Mouse (Mus musculus): ENCODE measurements around the gene Sox13.

The Sox13 gene

DNA sequence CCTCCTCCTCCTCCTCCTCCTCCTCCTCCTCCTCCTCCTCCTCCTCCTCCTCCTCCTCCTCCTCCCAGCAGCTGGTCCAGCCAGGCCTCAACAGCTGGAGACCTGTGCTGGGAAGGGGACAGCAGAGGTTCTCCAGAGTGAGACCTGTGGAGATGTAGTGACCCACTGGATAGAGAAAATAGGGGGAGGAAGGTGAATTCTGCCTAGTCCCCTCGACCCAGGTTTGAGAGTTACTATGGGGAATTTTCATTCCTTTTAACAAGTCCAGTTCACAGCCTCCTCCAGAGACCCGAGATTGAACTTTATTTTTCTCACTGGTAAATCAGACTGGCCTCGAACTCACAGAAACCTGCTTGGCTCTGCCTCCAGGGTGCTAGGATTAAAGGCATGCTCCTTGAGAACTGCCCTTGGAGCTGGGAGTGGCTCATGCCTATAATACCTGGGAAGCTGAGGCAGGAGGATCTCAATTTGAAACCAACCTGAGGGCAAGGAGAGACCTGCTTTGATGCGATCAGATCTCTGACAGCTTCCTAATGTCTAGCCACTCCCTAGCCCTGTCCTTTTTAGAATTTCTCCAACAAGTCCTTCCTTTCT lies 467 bp upstream of the Sox13 start:
- DNase-seq, result no peak

DNA sequence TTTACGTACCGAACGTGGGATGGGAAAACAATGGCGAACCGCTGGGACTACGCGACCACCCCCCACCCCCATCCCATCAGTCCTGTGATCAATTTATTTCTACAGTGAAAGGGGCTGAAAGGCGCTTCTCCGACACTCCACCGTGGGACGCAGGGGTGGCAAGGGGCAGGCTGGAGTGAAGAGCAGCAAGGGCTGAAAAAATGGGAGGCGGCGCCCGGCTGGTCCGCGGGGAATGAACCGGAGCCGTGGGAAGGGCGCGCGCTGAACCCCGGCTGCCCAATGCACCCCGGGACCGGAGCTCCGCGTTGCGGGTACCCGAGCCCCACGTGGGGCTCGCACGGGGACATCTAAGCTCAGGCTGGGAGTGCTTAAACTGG lies 1.0 kb downstream of the Sox13 start:
- DNase-seq, result no peak

- no peak for DNase-seq
These were observed 1.5 kb downstream of the Sox13 start for GRCm38 (mm10) chr1:133422615-133423161.

GRCm38 (mm10) chr1:133421975-133422570 lies 2.1 kb downstream of the Sox13 start:
- DNase-seq, result no peak

- no peak for DNase-seq
These were observed 3.1 kb downstream of the Sox13 start for GRCm38 (mm10) chr1:133421061-133421460.

DNA sequence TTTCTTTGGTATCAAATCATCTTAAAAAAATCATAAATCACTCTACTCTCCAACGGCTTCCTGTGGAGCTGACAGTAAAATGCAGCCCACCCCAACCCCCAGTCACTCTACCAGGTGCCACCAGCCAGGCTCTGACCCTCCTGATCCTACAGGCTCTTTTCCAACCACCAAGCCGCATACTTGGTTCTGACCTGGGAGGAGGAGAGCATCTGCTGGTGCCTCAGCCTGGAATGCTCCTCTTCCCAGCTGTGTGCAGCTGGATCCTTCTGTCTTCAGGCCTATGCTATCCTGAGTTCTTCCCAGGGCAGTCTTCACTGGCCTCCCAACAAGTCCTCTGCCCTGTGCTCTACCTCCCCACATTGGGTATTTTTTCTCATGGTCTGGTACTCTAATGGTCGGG lies 3.7 kb downstream of the Sox13 start:
- no peak for DNase-seq

DNA sequence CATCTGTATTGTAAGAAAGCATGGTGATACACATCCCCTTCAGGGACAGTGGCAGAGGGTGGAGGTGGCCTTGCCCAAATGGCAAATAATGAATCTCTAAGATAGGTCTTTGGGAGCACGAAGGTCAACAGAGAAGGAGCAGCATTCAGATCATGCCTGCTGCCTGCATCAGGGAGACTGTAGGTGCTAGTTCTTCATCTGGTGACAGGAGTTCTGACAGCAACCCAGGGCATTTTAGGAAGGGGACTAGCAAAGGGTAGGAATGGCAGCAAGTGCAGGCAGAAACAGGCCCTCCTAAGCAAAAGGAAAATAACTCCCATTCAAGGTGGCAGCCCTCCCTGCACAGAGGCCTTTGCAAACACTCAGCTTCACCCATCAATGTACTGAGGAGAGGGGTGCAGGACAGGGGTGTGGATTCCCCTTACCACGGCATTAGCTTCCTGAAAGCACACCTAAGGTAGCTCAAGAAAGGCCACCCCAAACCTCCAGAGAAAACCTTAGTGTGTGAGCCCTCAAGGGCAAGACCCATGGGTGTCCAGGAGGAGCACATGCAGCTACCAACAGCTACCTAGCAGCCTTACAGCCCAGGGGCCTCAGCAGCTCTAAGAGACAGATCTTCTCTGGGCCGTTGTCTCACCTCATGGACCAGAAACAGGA lies 4.9 kb downstream of the Sox13 start:
- DNase-seq, result no peak

- DNase-seq, result no peak
These were observed 5.9 kb downstream of the Sox13 start for GRCm38 (mm10) chr1:133418164-133418800.

DNA sequence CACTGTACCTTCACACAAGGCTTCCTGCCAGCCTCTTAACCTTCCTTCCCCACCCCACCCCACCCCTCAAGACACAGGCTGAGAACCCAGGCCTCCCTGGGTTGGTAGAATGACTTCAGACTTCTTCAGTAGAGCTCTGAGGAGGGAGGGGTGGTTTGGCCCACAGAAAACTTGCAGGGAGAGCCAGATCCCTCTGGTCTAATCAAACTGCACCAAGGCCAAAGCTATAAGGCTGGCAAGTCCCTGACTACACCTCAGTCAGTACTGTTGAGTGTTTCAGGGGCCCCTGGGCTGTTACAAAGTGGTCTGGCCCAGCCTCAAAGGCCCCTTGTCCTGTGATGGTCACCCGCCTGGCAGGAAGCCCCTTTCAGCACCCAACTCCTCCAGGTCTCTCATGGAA lies 6.6 kb downstream of the Sox13 start:
- no peak for DNase-seq

- DNase-seq, result no peak
These were observed 7.1 kb downstream of the Sox13 start for GRCm38 (mm10) chr1:133417113-133417512.

- DNase-seq, result no peak
These were observed 7.7 kb downstream of the Sox13 start for GRCm38 (mm10) chr1:133416472-133416871.

- no peak for DNase-seq
These were observed 8.7 kb downstream of the Sox13 start for GRCm38 (mm10) chr1:133415505-133415904.

DNA sequence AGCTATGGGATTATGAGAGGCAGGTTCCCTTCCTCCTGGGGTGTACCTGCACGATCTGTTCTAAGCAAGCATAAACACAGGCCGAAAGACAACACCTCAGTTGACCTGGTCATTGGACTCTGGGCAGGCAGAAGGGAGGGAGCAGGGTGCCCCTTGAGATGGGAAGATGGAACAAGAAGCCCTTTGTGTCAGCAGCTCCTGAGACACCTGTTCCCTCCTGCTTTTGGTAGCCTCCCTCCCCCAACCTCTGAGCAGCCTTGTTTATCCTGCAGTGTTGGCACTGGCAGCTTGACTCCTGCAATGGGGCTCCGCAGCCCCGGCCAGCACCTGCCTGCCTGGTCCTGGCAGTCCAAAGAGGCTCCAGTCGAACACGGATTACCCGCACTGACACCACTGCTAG lies 9.1 kb downstream of the Sox13 start:
- DNase-seq, result no peak

DNA sequence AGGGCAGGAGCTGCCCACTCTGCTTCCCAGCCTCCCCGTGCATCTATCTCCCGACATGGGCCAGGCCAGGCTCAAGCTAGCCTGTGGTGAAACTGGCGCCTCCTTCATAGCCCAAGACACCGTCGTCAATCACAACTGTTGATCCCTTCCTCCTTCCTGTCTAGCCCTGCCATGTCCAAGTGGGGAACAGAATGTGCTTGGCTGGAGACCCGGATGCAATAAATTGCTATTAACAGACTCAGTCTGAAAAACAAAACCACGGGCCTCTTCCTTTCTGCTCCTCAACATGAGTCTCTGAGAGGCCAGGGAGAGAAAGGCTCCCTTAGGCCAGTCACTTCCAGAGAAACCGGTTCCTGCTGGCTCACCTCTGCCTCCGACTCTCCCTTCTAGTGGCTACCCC lies 11.2 kb downstream of the Sox13 start:
- DNase-seq, result no peak

DNA sequence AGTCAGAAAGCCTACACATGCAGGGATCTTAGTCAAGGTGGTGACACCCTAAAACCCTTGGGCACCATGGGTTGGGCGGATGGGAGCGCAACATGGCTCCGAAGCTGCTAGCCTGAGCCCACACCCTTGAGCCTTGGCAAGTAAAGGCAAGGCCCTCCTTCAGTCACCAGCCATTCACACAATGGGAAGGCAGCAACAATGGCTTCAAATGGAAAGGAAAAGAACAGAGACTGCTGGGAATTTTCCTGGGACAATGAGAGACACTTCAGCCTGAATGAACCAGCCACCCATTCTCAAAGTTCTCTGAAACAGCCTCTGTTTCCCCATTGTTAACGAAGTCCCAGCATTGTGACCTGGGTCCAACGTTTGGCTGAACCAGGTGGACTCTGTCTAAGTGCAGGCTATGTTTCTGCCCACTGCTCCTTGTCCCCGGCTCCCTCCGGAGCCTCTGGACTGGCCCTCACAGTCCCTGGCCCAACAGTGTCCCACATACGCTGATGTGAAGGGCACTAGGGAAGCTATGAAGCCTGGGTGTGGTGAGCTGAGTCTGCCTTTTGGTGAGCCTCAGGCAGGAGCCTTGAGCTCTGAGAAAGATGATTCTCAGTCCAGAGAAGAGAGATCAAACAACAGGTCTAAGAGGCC lies 12.6 kb downstream of the Sox13 start:
- no peak for DNase-seq

DNA sequence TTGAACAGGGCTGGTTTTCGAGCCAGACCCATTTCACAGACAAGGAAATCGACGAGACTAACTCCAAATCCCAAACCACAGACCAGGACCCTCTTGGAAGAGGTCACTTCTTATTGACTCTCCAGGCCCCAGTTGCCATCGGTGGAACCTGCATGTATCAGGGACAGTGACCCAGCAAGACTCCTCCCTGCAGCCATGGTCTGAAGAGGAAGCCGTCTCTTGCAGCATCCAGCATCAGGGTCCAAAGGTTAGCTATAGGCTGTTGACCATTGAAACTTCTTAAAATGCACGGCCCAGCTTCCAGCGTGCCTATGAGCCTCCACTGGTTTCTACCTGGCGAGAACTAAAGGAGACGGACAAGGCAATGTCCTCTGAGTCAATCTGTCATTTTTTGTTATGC lies 14.4 kb downstream of the Sox13 start:
- DNase-seq, result no peak

- DNase-seq, result no peak
These were observed 15.2 kb downstream of the Sox13 start for GRCm38 (mm10) chr1:133408880-133409516.

DNA sequence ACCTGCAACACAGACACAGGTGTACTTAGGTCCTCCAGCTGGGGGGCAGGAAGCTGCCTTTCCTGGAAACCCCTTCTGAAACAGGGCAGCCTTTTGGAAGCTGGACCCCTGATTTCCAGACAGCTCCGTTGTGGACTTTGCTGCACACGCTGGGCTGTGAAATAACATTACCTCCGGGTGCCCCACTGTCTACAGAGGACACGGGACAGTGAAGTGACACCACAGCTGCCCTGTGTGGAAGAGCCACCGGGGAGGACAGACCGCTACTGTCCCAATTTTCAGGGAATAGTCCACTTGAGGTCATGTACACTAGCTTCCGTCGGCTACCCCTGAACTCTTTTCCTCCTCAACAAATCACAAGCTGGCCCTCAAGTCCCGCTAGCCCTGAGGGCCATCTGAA lies 15.9 kb downstream of the Sox13 start:
- DNase-seq, result no peak

DNA sequence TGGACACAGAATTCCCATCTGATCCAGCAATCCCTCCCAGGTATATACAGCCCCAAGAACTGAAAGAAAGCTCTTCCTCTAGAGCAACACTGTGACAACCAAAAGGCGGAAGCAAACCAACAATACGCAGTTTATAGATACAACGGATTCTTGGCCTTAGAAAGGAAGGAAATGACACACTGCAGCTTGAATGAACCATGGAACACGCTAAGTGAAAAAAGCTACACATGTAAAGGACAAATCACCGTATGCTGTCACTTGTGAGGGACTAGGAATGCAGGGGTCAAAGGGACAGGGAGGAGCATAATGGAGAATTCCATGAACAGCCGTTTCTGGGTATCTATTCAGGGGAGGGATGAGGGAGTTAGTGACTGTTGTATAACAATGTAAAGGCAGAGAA lies 16.7 kb downstream of the Sox13 start:
- no peak for DNase-seq

GRCm38 (mm10) chr1:133406614-133407013 lies 17.6 kb downstream of the Sox13 start:
- DNase-seq, result no peak

GRCm38 (mm10) chr1:133404005-133404404 lies 20.2 kb downstream of the Sox13 start:
- no peak for DNase-seq

DNA sequence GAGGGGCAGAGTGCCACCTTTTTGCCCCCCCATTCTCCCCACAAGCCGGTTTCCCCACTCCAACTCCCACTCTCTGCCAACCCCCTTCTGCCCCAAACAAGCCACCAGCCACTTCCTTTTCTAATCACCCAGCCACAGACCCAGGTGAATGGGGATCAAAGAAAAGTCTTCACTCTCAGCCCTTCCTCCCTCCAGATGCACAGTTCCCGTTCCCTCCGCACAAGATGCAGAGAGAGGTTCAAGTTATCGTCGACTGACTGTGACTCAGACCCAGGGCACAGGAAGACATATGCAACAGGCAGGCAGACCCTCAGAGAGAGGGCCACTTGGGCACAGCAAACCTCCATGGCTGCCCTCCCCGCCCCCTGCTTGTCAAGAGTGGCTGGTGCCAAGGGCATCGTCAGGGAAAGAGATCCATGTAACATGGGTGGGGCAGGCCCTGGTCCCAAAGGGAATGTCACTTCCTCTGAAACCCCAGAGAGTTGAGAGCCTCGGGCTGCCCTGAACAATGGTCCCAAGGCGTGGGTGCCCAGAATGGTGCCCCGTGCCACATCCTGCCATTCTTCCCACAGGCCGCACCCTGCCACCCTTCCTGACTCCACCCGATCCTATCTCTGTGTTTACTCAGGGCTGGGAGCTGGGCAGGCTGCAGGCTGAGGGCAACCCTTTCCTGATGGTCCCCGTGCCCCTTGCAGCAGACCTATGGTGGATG lies 24.0 kb downstream of the Sox13 start:
- DNase-seq, result no peak
